Mouse (Mus musculus): ENCODE results near the gene Gm10322.

Gm10322 gene

DNA sequence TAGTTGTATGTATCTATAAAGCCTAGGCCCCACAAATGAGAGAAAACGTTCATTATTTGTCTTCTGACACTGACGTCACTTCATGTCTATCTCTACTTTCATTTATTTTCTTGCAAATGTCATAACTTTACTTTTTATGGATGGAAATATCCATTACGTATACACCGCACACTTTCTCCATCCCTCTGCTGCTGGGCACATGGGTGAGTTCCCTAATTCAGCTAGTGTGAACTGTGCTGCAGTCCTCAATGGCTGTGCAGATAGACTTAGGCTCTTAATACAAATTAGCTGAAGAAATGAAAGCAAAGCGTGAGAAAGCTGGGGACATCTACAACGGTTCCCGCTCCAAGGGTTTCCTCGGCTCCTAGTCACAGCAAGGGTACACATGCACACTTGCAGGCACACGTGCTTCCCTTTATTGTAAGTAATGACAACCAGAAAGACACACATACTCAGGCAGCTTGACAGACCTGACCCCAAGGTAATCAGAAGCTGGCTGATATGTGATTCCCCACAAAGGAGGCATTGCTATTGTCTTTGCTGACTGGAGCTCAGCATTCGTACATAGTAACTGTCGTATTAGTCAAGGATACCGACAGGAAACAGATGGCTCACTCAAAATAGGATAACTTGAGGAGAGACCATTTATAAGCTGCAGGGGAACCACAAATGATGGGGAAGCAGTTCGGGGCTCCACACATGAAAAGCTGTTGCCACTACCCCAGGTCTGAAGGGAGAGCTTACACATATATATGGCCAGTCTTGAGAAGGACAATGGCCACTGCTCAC, 49.8 kb downstream of the Gm10322 start:
- no peak for DNase-seq
